Mouse (Mus musculus) lung, postnatal 0 days (tissue): Measurements from ENCODE around the gene G430095P16Rik. TPM values are rescaled to one million over a fixed set of nuclear protein-coding genes. Genes with fewer than 3 reads are reported as not detected.

Experiments
- ATAC-seq: fragments of 200-750 bp; cut with Nextera tagmentation; 2 replicates; pipeline ENCODE4 v1.8.0; 2017; ENCODE audit warnings: moderate library complexity
- DNase-seq: peaks from one replicate; pipeline ENCODE4 v3.0.0-alpha.2; 2016; ENCODE audit warnings: low spot score
- H3K27ac ChIP-seq: fragments of 300-500 bp; sonication (generic); 2 replicates; pipeline ENCODE4 v1.5.1; 2014; ENCODE audit warnings: antibody characterized with exemption, mild to moderate bottlenecking, low read length, mixed read lengths
- H3K27me3 ChIP-seq: fragments of 300-500 bp; sonication (generic); replicated peaks from 2 replicates; pipeline ENCODE4 v1.6.1; 2014; ENCODE audit warnings: low read length, mixed read lengths; ENCODE audit not compliant: insufficient read depth
- H3K36me3 ChIP-seq: fragments of 300-500 bp; sonication (generic); 2 replicates; pipeline ENCODE4 v1.6.1; 2014; ENCODE audit warnings: low read length, mixed read lengths; ENCODE audit not compliant: insufficient read depth
- H3K4me1 ChIP-seq: fragments of 300-500 bp; sonication (generic); 2 replicates; pipeline ENCODE4 v1.6.1; 2014; ENCODE audit warnings: antibody characterized with exemption, low read depth, low read length, mixed read lengths; ENCODE audit not compliant: insufficient read depth
- H3K4me2 ChIP-seq: fragments of 300-500 bp; sonication (generic); replicated peaks from 2 replicates; pipeline ENCODE4 v1.6.1; 2014; ENCODE audit warnings: low read depth, mild to moderate bottlenecking, low read length, moderate library complexity, mixed read lengths
- H3K4me3 ChIP-seq: fragments of 300-500 bp; sonication (generic); 2 replicates; pipeline ENCODE4 v1.5.1; 2014; ENCODE audit warnings: low read depth, low read length
- H3K9ac ChIP-seq: fragments of 300-500 bp; sonication (generic); replicated peaks from 2 replicates; pipeline ENCODE4 v1.6.1; 2014; ENCODE audit warnings: low read depth, mild to moderate bottlenecking
- H3K9me3 ChIP-seq: fragments of 300-500 bp; sonication (generic); 2 replicates; pipeline ENCODE4 v1.6.1; 2016; ENCODE audit warnings: low read length, mixed read lengths
- CTCF ChIP-seq: IDR thresholded peaks from 2 replicates; pipeline ENCODE4 v1.5.1; 2016; ENCODE audit warnings: antibody characterized with exemption, mild to moderate bottlenecking
- EP300 ChIP-seq: IDR thresholded peaks from 2 replicates; pipeline ENCODE4 v1.6.1; 2016; ENCODE audit warnings: antibody characterized with exemption, mild to moderate bottlenecking, control low read depth
- WGBS: fragments of 180-500 bp; shearing (Covaris S2); extraction: QIAGEN DNeasy Blood & Tissue Kit; methylation state at CpG from one replicate; pipeline ENCODE4 v1.1.7; 2014; 5-methylcytosine and 5-hydroxymethylcytosine counted together
- polyA plus RNA-seq: library from polyadenylated mRNA; unstranded; fragments of >200 nt; fragmentation: Nextera tagmentation; extraction: Ambion mirVana; gene quantifications from 2 replicates; pipeline ENCODE4 v1.2.1, GENCODE M21; 2015

The G430095P16Rik gene
- polyA plus RNA-seq, 1 experiment from 2014 or later = 2.8 TPM

GRCm38 (mm10) chr8:84704867-84705831 is 17.7 kb upstream of the G430095P16Rik start:
- Histone ChIP-seq H3K4me1 (peaks cover 13% of the 10 kb centered on the region), H3K27ac (peak overlapping the region; percentile 81), H3K4me2 (peak overlapping the region; percentile 69), H3K36me3 (no peaks in the 10 kb centered on the region), H3K4me3 (peak overlapping the region; percentile 32), H3K9me3 (no peaks in the 10 kb centered on the region), H3K9ac (peak overlapping the region; percentile 32; the same call in 1 of the 2 replicates), H3K27me3 (no peaks in the 10 kb centered on the region)
- peak; percentile 35 for DNase-seq
- ATAC-seq = no peak
- WGBS = 13% methylated on average over 50 of the region's 61 CpGs
- TF ChIP-seq CTCF (no peak), EP300 (no peak)

GRCm38 (mm10) chr8:84705960-84706359 is 16.8 kb upstream of the G430095P16Rik start:
- DNase-seq (no peak), ATAC-seq (no peak)
- 40% methylated on average over 12 of the region's 12 CpGs for WGBS
- Histone ChIP-seq H3K9me3 (no peaks in the 10 kb centered on the region), H3K27ac (peak overlapping the region; percentile 88), H3K4me3 (peak overlapping the region; percentile 32), H3K9ac (peak overlapping the region; percentile 32; the same call in 1 of the 2 replicates), H3K4me2 (peak overlapping the region; percentile 69), H3K4me1 (peaks cover 13% of the 10 kb centered on the region), H3K27me3 (no peaks in the 10 kb centered on the region), H3K36me3 (no peaks in the 10 kb centered on the region)
- TF ChIP-seq EP300 (no peak), CTCF (no peak)

GRCm38 (mm10) chr8:84706610-84707266 is 16.1 kb upstream of the G430095P16Rik start:
- no peaks in the 10 kb centered on the region for H3K27me3 ChIP-seq
- H3K4me3 ChIP-seq = peak overlapping the region; percentile 25
- peak overlapping the region; percentile 88 for H3K27ac ChIP-seq
- WGBS = 19% methylated on average over 42 of the region's 45 CpGs
- ATAC-seq (peak; percentile 29), DNase-seq (peak; percentile 54)
- peak overlapping the region; percentile 29; the same call in 1 of the 2 replicates for H3K9ac ChIP-seq
- H3K9me3 ChIP-seq = no peaks in the 10 kb centered on the region
- H3K4me1 ChIP-seq = peaks cover 19% of the 10 kb centered on the region
- no peak for TF ChIP-seq CTCF
- no peak for TF ChIP-seq EP300
- H3K36me3 ChIP-seq = no peaks in the 10 kb centered on the region
- H3K4me2 ChIP-seq = peak overlapping the region; percentile 69

DNA sequence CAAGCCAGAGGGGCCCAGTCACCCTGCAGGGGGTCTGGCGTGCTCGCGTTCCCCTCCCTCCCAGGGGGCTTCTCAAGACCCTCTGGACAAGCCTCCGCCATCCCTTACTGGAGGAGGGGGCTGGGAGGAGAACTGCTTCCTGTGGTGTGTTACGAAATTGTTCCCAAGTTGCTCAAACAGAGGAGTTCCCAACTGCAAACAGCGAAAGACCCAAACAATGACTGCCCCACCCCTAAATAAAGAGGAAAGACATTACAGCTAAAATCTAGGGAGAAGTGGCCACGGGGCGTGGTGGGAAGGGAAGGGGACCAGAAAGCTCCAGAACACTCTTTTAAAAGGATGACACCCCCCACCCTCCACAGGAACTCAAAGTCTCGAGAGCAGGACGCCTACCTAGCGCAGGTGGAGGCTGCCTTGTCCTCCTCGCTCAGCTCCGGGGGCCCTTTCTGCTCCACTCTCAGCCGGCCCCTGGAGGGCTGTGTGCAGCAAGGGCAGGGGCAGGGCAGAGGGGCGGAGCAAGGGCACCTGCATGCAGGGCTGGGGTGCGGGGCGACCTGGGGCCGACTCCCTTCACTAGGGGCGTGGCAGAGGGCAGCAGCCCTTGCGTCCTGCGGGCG is 15.4 kb upstream of the G430095P16Rik start:
- peak overlapping the region; percentile 25 for H3K4me3 ChIP-seq
- H3K4me2 ChIP-seq = peak overlapping the region; percentile 69
- ATAC-seq = peak; percentile 56
- H3K9me3 ChIP-seq = no peaks in the 10 kb centered on the region
- H3K9ac ChIP-seq = peak overlapping the region; percentile 39
- peaks cover 22% of the 10 kb centered on the region for H3K4me1 ChIP-seq
- H3K27me3 ChIP-seq = no peaks in the 10 kb centered on the region
- peak overlapping the region; percentile 88 for H3K27ac ChIP-seq
- TF ChIP-seq CTCF (no peak), EP300 (peak; percentile 79)
- H3K36me3 ChIP-seq = no peaks in the 10 kb centered on the region
- peak; percentile 93 for DNase-seq
- 19% methylated on average over 22 of the region's 22 CpGs for whole genome bisulfite sequencing

GRCm38 (mm10) chr8:84708071-84708541 is 14.7 kb upstream of the G430095P16Rik start:
- DNase-seq (peak; percentile 53), ATAC-seq (no peak)
- WGBS = 38% methylated on average over 15 of the region's 15 CpGs
- Histone ChIP-seq H3K4me3 (no peak overlapping the region; the same call in 1 of the 2 replicates), H3K27me3 (no peaks in the 10 kb centered on the region), H3K27ac (peak overlapping the region; percentile 88), H3K36me3 (no peaks in the 10 kb centered on the region), H3K9ac (peak overlapping the region; percentile 39; the same call in 1 of the 2 replicates), H3K4me2 (peak overlapping the region; percentile 69), H3K9me3 (no peaks in the 10 kb centered on the region), H3K4me1 (peaks cover 27% of the 10 kb centered on the region)
- TF ChIP-seq CTCF (no peak), EP300 (0 out of 2 replicates have a peak, but pooled peaks have one; percentile 33)
